In genomic region chr2:157099532-157100318, GRCm38 (mm10) we compare ENCODE assay signal across 20 mouse cellular contexts. TPM values are rescaled to one million over a fixed set of nuclear protein-coding genes. Genes with fewer than 3 reads are reported as not detected.
DNase-seq lines count a peak whose midpoint lies in the region; ATAC-seq and TF ChIP-seq lines count a peak whose summit lies in the region.
"Had no signal": no experiment of that assay in that cellular context is flagged by ENCODE, and none has a peak within 500 bp of the region (broad histone marks: within the 10 kb centered on the region; RNA-seq: fewer than 3 reads in every experiment).

No protein-coding gene starts in this region.

- H3K27ac ChIP-seq in kidney, embryonic 14.5 days (ENCODE audit: low read depth, low read length), result no peak overlapping the region
- H3K27ac ChIP-seq in macrophage, result peak overlapping the region; percentile 7; the same call in 1 of the 2 replicates
- H3K27ac ChIP-seq in forebrain, embryonic 16.5 days (ENCODE audit: low read length), result no peak overlapping the region
- H3K27ac ChIP-seq: embryonic facial prominence, embryonic 12.5 days; liver, embryonic 13.5 days; neural tube, embryonic 13.5 days had no signal

- no peaks in the 10 kb centered on the region for H3K9me3 ChIP-seq in kidney, embryonic 14.5 days (ENCODE audit: control insufficient read depth, low read length)
- H3K9me3 ChIP-seq in forebrain, embryonic 16.5 days (ENCODE audit: control insufficient read depth, low read length), result no peaks in the 10 kb centered on the region
- H3K9me3 ChIP-seq: embryonic facial prominence, embryonic 12.5 days; liver, embryonic 13.5 days; neural tube, embryonic 13.5 days had no signal

- DNase-seq in kidney, postnatal 4 days, result no peak
- DNase-seq in MN1 (ENCODE audit: low spot score), result peak; percentile 33
- peak; percentile 57 for DNase-seq in lung, adult 2 months
- DNase-seq in cerebellum, adult 18-20 months, result no peak
- DNase-seq: cerebellum, postnatal 36 days; heart, postnatal 4 days; liver, embryonic 13.5 days; right cerebral cortex, postnatal 25 days had no signal

- whole genome bisulfite sequencing in kidney, embryonic 14.5 days, result 31% methylated on average over 12 of the region's 12 CpGs
- WGBS in lung, adult 2 months, result 55% methylated on average over 12 of the region's 12 CpGs
- 78% methylated on average over 8 of the region's 12 CpGs for WGBS in macrophage (ENCODE audit: missing documents)
- 90% methylated on average over 12 of the region's 12 CpGs for WGBS in forebrain, embryonic 16.5 days

- H3K27me3 ChIP-seq in kidney, embryonic 14.5 days (ENCODE audit: control insufficient read depth, insufficient read depth, low read length), result no peaks in the 10 kb centered on the region
- no peaks in the 10 kb centered on the region for H3K27me3 ChIP-seq in forebrain, embryonic 16.5 days (replicated peaks; ENCODE audit: control insufficient read depth, insufficient read depth, low read length)
- H3K27me3 ChIP-seq: embryonic facial prominence, embryonic 12.5 days; liver, embryonic 13.5 days; neural tube, embryonic 13.5 days; Patski had no signal

- H3K4me1 ChIP-seq in kidney, embryonic 14.5 days (ENCODE audit: control insufficient read depth, insufficient read depth, low read length), result peaks cover 5% of the 10 kb centered on the region; the same call in 1 of the 2 replicates
- H3K4me1 ChIP-seq in lung, adult 2 months (ENCODE audit: control insufficient read depth, insufficient read depth, low read length), result no peaks in the 10 kb centered on the region
- no peaks in the 10 kb centered on the region for H3K4me1 ChIP-seq in forebrain, embryonic 16.5 days (replicated peaks; ENCODE audit: control insufficient read depth, insufficient read depth, low read length)
- H3K4me1 ChIP-seq: embryonic facial prominence, embryonic 12.5 days; liver, embryonic 13.5 days; neural tube, embryonic 13.5 days had no signal

- peaks cover 5% of the 10 kb centered on the region; the same call in 1 of the 2 replicates for H3K36me3 ChIP-seq in kidney, embryonic 14.5 days (ENCODE audit: control insufficient read depth, insufficient read depth, low read length)
- H3K36me3 ChIP-seq in macrophage (ENCODE audit: inconsistent target), result peaks cover 83% of the 10 kb centered on the region
- H3K36me3 ChIP-seq in forebrain, embryonic 16.5 days (ENCODE audit: control insufficient read depth, insufficient read depth), result no peaks in the 10 kb centered on the region

- H3K4me3 ChIP-seq in kidney, embryonic 14.5 days (ENCODE audit: low read length), result no peak overlapping the region
- H3K4me3 ChIP-seq in lung, adult 2 months (replicated peaks; ENCODE audit: extremely low read depth, low read depth, low read length), result no peak overlapping the region
- no peak overlapping the region for H3K4me3 ChIP-seq in macrophage (ENCODE audit: inconsistent target)
- H3K4me3 ChIP-seq in forebrain, embryonic 16.5 days (replicated peaks; ENCODE audit: low read length), result no peak overlapping the region
- H3K4me3 ChIP-seq: embryonic facial prominence, embryonic 12.5 days; liver, embryonic 13.5 days; neural tube, embryonic 13.5 days had no signal

- TF ChIP-seq CTCF in lung, adult 2 months (IDR thresholded peaks at IDR 0.05; ENCODE audit: insufficient read depth, low read length), result no peak

- ATAC-seq in kidney, embryonic 14.5 days (ENCODE audit: low FRiP score, low TSS enrichment), result peak; percentile 41; the same call in 1 of the 2 replicates
- no peak for ATAC-seq in forebrain, embryonic 16.5 days

- no peaks in the 10 kb centered on the region; the same call in 1 of the 2 replicates for H3K79me2 ChIP-seq in macrophage (ENCODE audit: inconsistent target)

- no peak overlapping the region for H3K9ac ChIP-seq in kidney, embryonic 14.5 days (ENCODE audit: low read depth, low read length)
- no peak overlapping the region for H3K9ac ChIP-seq in forebrain, embryonic 16.5 days (replicated peaks; ENCODE audit: low read depth, low read length)
- H3K9ac ChIP-seq: embryonic facial prominence, embryonic 12.5 days; liver, embryonic 13.5 days; neural tube, embryonic 13.5 days had no signal

- TF ChIP-seq POLR2A in lung, adult 2 months (IDR thresholded peaks at IDR 0.05; ENCODE audit: borderline replicate concordance, extremely low read depth, low read depth, low read length), result no peak

- no peak overlapping the region for H3K4me2 ChIP-seq in kidney, embryonic 14.5 days (replicated peaks; ENCODE audit: low read depth, low read length)
- no peak overlapping the region for H3K4me2 ChIP-seq in forebrain, embryonic 16.5 days (ENCODE audit: low read length)
- H3K4me2 ChIP-seq: embryonic facial prominence, embryonic 12.5 days; liver, embryonic 13.5 days; neural tube, embryonic 13.5 days had no signal

RNA-seq across cellular contexts. Expression of gene Tldc2, which starts 12.9 kb away (rescaled TPM):
- 0.38 TPM in 1 of 2 replicates, not detected in the other for polyA plus RNA-seq in kidney, embryonic 14.5 days (2014; fragmentation: Nextera tagmentation; extraction: Ambion mirVana)
- polyA plus RNA-seq in lung, adult 2 months (2012; rRNA removed), result not detected in 2 replicates
- 1 to 10 TPM in 2 of 26 experiments, not detected in 24; 1.6 to 2.6 TPM for total RNA-seq in macrophage (2018; cell fraction: chromatin; rRNA removed)
- not detected for total RNA-seq in macrophage (2018; cell fraction: cytosol; rRNA removed)
- total RNA-seq in macrophage (2018; cell fraction: nucleus; rRNA removed), result not detected
- polyA plus RNA-seq in macrophage (2018), result not detected in 3 replicates
- not detected in 2 replicates for polyA plus RNA-seq in forebrain, embryonic 16.5 days (2015; fragmentation: Nextera tagmentation; extraction: Ambion mirVana)
- total RNA-seq: adrenal gland, postnatal 4 days; heart, postnatal 4 days; layer of hippocampus, adult 18-20 months; left cerebral cortex, adult 18-20 months; megakaryocyte-erythroid progenitor cell, adult 5-6 weeks had no signal
- polyA plus RNA-seq: embryonic facial prominence, embryonic 12.5 days; gonadal fat pad, adult 2 months; limb, embryonic 11.5 days; liver, embryonic 13.5 days; neural tube, embryonic 13.5 days had no signal

RNA-seq across cellular contexts. Expression of gene Soga1, which starts 20.7 kb away (rescaled TPM):
- polyA plus RNA-seq in kidney, embryonic 14.5 days (2014; fragmentation: Nextera tagmentation; extraction: Ambion mirVana), result 6.3 and 6.4 TPM in 2 replicates
- polyA plus RNA-seq in lung, adult 2 months (2012; rRNA removed), result 34.1 and 37.1 TPM in 2 replicates
- total RNA-seq in macrophage (2018; cell fraction: chromatin; rRNA removed), result 100 to 1,000 TPM in 1 of 26 experiments, 10 to 100 TPM in 25; 12.2 to 152 (median 35.2) TPM
- total RNA-seq in macrophage (2018; cell fraction: cytosol; rRNA removed), result 10 to 100 TPM in 14 of 26 experiments, 1 to 10 TPM in 12; 5.1 to 30.7 (median 12.8) TPM
- 10 to 100 TPM in 25 of 26 experiments, 1 to 10 TPM in 1; 10.0 to 61.1 (median 26.6) TPM for total RNA-seq in macrophage (2018; cell fraction: nucleus; rRNA removed)
- polyA plus RNA-seq in macrophage (2018), result 8.1 to 15.4 TPM (median 10.2 TPM) in 3 replicates
- 4.7 and 5.8 TPM in 2 replicates for polyA plus RNA-seq in forebrain, embryonic 16.5 days (2015; fragmentation: Nextera tagmentation; extraction: Ambion mirVana)

RNA-seq across cellular contexts. Expression of gene Samhd1, which starts 35.3 kb away (rescaled TPM):
- polyA plus RNA-seq in kidney, embryonic 14.5 days (2014; fragmentation: Nextera tagmentation; extraction: Ambion mirVana), result 30.5 and 32.7 TPM in 2 replicates
- polyA plus RNA-seq in lung, adult 2 months (2012; rRNA removed), result 69.9 and 85.8 TPM in 2 replicates
- 1,000 to 10,000 TPM in 14 of 26 experiments, 100 to 1,000 TPM in 12; 128 to 4,072 (median 1,137) TPM for total RNA-seq in macrophage (2018; cell fraction: chromatin; rRNA removed)
- total RNA-seq in macrophage (2018; cell fraction: cytosol; rRNA removed), result 1,000 to 10,000 TPM in 12 of 26 experiments, 100 to 1,000 TPM in 14; 356 to 1,418 (median 770) TPM
- total RNA-seq in macrophage (2018; cell fraction: nucleus; rRNA removed), result 1,000 to 10,000 TPM in 13 of 26 experiments, 100 to 1,000 TPM in 13; 181 to 3,071 (median 1,067) TPM
- 206 to 608 TPM (median 460 TPM) in 3 replicates for polyA plus RNA-seq in macrophage (2018)
- 10.2 and 11.0 TPM in 2 replicates for polyA plus RNA-seq in forebrain, embryonic 16.5 days (2015; fragmentation: Nextera tagmentation; extraction: Ambion mirVana)

Comparison
In these comparisons a context has a peak if more than half of its experiments do, and no peak if none do; other contexts are left out.
1. DNase-seq: peak in MN1 (single experiment) and lung, adult 2 months (single experiment); none in kidney, postnatal 4 days (0 of 2) and cerebellum, adult 18-20 months (0 of 2).